Mouse (Mus musculus): ENCODE measurements around the gene Slc29a4.

Slc29a4 gene

GRCm38 (mm10) chr5:142696258-142696657 lies 3.9 kb downstream of the Slc29a4 start:
- CTCF ChIA-PET, result no interaction called here

- CTCF ChIA-PET, result no interaction called here
These were observed 4.6 kb downstream of the Slc29a4 start for GRCm38 (mm10) chr5:142696865-142697264.

GRCm38 (mm10) chr5:142697742-142698141 lies 5.4 kb downstream of the Slc29a4 start:
- CTCF ChIA-PET, result no interaction called here

GRCm38 (mm10) chr5:142700842-142701589 lies 8.7 kb downstream of the Slc29a4 start:
- CTCF ChIA-PET, result interaction anchor here (0.8 kb wide), 1 partner anchor 920 kb away, joined by 6 read pairs; no protein-coding TSS in a partner anchor

- CTCF ChIA-PET, result no interaction called here
These were observed 9.6 kb downstream of the Slc29a4 start for GRCm38 (mm10) chr5:142701651-142702510.

- CTCF ChIA-PET, result no interaction called here
These were observed 10.3 kb downstream of the Slc29a4 start for GRCm38 (mm10) chr5:142702511-142703138.

- CTCF ChIA-PET, result interaction anchor here (0.6 kb wide), 1 partner anchor 76 kb away, joined by 5 read pairs; no protein-coding TSS in a partner anchor
These were observed 11.3 kb downstream of the Slc29a4 start for GRCm38 (mm10) chr5:142703569-142703968.

- CTCF ChIA-PET, result no interaction called here
These were observed 15.4 kb downstream of the Slc29a4 start for GRCm38 (mm10) chr5:142707709-142708108.

GRCm38 (mm10) chr5:142709436-142709835 lies 17.1 kb downstream of the Slc29a4 start:
- CTCF ChIA-PET, result no interaction called here

- CTCF ChIA-PET, result interaction anchor here (0.6 kb wide), 1 partner anchor 154 kb away, joined by 3 read pairs; no protein-coding TSS in a partner anchor
These were observed 20.1 kb downstream of the Slc29a4 start for GRCm38 (mm10) chr5:142712373-142712772.

GRCm38 (mm10) chr5:142713966-142714365 lies 21.7 kb downstream of the Slc29a4 start:
- CTCF ChIA-PET, result no interaction called here

- CTCF ChIA-PET, result no interaction called here
These were observed 22.7 kb downstream of the Slc29a4 start for GRCm38 (mm10) chr5:142715059-142715458.

GRCm38 (mm10) chr5:142716056-142716455 lies 23.7 kb downstream of the Slc29a4 start:
- CTCF ChIA-PET, result no interaction called here

- CTCF ChIA-PET, result interaction anchor here (0.6 to 1.0 kb wide), 2 partner anchors 22 to 135 kb away, joined by 3 to 4 read pairs; no protein-coding TSS in a partner anchor
These were observed 25.7 kb downstream of the Slc29a4 start for GRCm38 (mm10) chr5:142718037-142718436.

- CTCF ChIA-PET, result interaction anchor here (0.6 to 1.0 kb wide), 2 partner anchors 21 to 135 kb away, joined by 3 to 4 read pairs; no protein-coding TSS in a partner anchor
These were observed 26.2 kb downstream of the Slc29a4 start for GRCm38 (mm10) chr5:142718486-142718885.

GRCm38 (mm10) chr5:142719897-142720296 lies 27.6 kb downstream of the Slc29a4 start:
- CTCF ChIA-PET, result no interaction called here

GRCm38 (mm10) chr5:142723520-142724133 lies 31.3 kb downstream of the Slc29a4 start:
- CTCF ChIA-PET, result interaction anchor here (0.6 to 0.8 kb wide), 2 partner anchors 44 to 153 kb away, joined by 3 to 4 read pairs; no protein-coding TSS in a partner anchor

- CTCF ChIA-PET, result interaction anchor here (0.6 to 0.8 kb wide), 2 partner anchors 43 to 153 kb away, joined by 3 to 4 read pairs; no protein-coding TSS in a partner anchor
These were observed 32.0 kb downstream of the Slc29a4 start for GRCm38 (mm10) chr5:142724265-142724664.

- CTCF ChIA-PET, result no interaction called here
These were observed 34.4 kb downstream of the Slc29a4 start for GRCm38 (mm10) chr5:142726748-142727147.

GRCm38 (mm10) chr5:142728301-142728700 lies 36.0 kb downstream of the Slc29a4 start:
- CTCF ChIA-PET, result no interaction called here

- CTCF ChIA-PET, result no interaction called here
These were observed 38.0 kb downstream of the Slc29a4 start for GRCm38 (mm10) chr5:142730295-142730694.
